Mouse (Mus musculus): ENCODE data around the gene Myt1l.

Myt1l gene

DNA sequence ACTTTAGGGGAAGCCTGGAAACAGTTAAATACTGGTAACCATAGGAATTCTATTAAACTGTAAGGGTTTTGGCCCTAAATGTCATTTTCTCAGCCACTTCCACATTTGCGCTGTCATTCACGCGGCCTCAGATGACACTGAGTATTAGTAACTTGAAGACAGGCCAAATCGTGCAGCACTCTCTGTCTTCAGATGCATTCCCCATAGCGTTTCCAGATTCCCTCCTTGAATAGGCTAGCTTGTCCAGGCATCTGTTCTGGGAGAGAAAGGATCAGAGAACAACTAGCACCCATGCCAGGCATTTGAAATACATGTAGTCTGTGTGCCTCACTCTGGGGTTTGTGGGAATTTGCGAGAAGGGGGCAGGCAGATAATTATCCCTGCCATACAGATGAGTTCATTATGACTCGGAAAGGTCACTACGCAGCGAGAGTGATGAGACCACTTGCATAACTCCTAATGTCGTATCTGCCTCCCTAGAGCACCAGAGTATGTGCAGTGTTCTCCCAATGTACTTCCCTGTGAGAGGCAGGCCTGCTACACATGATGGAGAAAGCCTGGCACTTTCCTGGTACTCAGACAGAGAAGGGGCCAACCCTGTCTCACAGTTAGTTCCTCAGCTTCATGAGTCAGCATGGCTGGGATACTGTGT, 295.7 kb downstream of the Myt1l start:
- no peak for DNase-seq (ENCODE audit: low read depth, low spot score)

DNA sequence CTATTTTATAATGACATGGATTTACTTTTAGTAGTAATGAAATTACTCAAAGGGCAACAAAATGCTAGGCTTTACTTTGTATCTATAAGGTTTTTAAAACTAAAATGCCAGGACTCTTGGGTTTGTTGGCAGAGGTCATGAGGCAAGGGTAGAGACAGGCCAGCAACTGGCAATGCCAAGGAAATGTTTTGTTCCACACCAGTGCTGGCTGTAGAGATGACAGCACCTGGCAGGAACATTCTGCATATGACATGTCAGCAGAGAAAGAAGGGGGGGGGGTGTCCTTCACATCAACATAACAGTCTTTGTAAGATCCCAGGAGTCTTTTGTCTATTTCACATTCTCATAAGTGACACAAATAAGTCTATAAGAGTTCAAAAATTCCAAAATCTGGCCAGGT, 302.4 kb downstream of the Myt1l start:
- no peaks in the 10 kb centered on the region for H3K36me3 ChIP-seq (ENCODE audit: control insufficient read depth, insufficient read depth, low read length, poor library complexity, severe bottlenecking)
- no peak for DNase-seq (ENCODE audit: low read depth, low spot score)
- no peaks in the 10 kb centered on the region for H3K27me3 ChIP-seq (ENCODE audit: control insufficient read depth, insufficient read depth, low read length, poor library complexity, severe bottlenecking)

More for the DNA sequence above, 295.7 kb downstream of the Myt1l start:
- Histone ChIP-seq H3K27me3 (ENCODE audit: control insufficient read depth, insufficient read depth, low read length, poor library complexity, severe bottlenecking) (no peaks in the 10 kb centered on the region), H3K36me3 (ENCODE audit: control insufficient read depth, insufficient read depth, low read length, poor library complexity, severe bottlenecking) (no peaks in the 10 kb centered on the region)

- H3K36me3 ChIP-seq (ENCODE audit: control insufficient read depth, insufficient read depth, low read length, poor library complexity, severe bottlenecking) = no peaks in the 10 kb centered on the region
- H3K27me3 ChIP-seq (ENCODE audit: control insufficient read depth, insufficient read depth, low read length, poor library complexity, severe bottlenecking) = no peaks in the 10 kb centered on the region
- DNase-seq (ENCODE audit: low read depth, low spot score) = no peak
These were observed 303.2 kb downstream of the Myt1l start for GRCm38 (mm10) chr12:29831356-29831755.

DNA sequence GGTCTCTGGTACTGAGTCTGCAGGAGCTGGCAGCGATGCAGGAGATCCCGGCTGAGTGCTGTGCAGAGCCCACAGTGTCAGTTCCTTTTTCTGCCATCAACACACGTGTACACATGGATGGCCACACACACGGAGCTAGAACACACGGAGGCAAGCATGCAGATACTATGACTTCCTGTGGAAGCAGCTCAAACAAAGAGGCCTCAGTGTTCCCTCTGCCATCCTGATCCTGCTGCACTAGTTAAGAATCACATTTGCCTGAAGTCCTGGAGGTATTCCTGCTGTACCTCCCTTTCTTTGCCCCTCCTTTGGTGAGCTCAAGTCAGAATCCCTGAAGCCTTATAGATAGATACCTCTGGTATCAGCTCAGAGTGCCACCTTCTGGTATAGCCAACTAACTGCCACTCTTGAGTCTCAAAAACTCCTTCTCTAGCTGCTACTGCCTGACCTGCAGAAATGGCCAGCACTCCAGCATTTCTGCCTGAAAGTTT, 309.2 kb downstream of the Myt1l start:
- Histone ChIP-seq H3K27me3 (ENCODE audit: control insufficient read depth, insufficient read depth, low read length, poor library complexity, severe bottlenecking) (no peaks in the 10 kb centered on the region), H3K36me3 (ENCODE audit: control insufficient read depth, insufficient read depth, low read length, poor library complexity, severe bottlenecking) (no peaks in the 10 kb centered on the region)
- no peak for DNase-seq (ENCODE audit: low read depth, low spot score)

GRCm38 (mm10) chr12:29838421-29838820, 310.2 kb downstream of the Myt1l start:
- Histone ChIP-seq H3K27me3 (ENCODE audit: control insufficient read depth, insufficient read depth, low read length, poor library complexity, severe bottlenecking) (no peaks in the 10 kb centered on the region), H3K36me3 (ENCODE audit: control insufficient read depth, insufficient read depth, low read length, poor library complexity, severe bottlenecking) (no peaks in the 10 kb centered on the region)
- DNase-seq (ENCODE audit: low read depth, low spot score) = no peak

GRCm38 (mm10) chr12:29849936-29850335, 321.8 kb downstream of the Myt1l start:
- DNase-seq (ENCODE audit: low read depth, low spot score) = no peak
- H3K27me3 ChIP-seq (ENCODE audit: control insufficient read depth, insufficient read depth, low read length, poor library complexity, severe bottlenecking) = no peaks in the 10 kb centered on the region
- no peaks in the 10 kb centered on the region for H3K36me3 ChIP-seq (ENCODE audit: control insufficient read depth, insufficient read depth, low read length, poor library complexity, severe bottlenecking)

DNA sequence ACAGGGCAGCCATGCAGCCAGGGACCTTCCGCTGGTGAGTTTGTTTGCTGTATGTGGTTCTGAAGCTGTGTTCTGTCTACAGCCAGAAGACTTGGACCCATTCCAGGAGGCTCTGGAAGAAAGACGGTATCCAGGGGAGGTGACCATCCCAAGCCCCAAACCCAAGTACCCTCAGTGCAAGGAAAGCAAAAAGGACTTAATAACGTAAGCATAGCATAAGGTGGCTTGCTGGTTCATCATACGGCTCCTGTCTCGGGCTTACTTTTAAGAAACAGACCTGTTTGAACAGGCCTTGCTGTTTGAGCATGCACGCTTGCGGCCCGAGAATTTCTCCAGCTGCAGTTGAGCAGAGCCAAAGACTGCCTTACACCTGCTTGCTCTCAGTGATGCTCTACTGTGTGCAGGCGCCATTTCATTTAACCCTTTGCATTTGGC, 326.0 kb downstream of the Myt1l start:
- no peaks in the 10 kb centered on the region for H3K27me3 ChIP-seq (ENCODE audit: control insufficient read depth, insufficient read depth, low read length, poor library complexity, severe bottlenecking)
- no peaks in the 10 kb centered on the region for H3K36me3 ChIP-seq (ENCODE audit: control insufficient read depth, insufficient read depth, low read length, poor library complexity, severe bottlenecking)
- no peak for DNase-seq (ENCODE audit: low read depth, low spot score)

- Histone ChIP-seq H3K27me3 (ENCODE audit: control insufficient read depth, insufficient read depth, low read length, poor library complexity, severe bottlenecking) (no peaks in the 10 kb centered on the region), H3K36me3 (ENCODE audit: control insufficient read depth, insufficient read depth, low read length, poor library complexity, severe bottlenecking) (no peaks in the 10 kb centered on the region)
- no peak for DNase-seq (ENCODE audit: low read depth, low spot score)
These were observed 326.8 kb downstream of the Myt1l start for GRCm38 (mm10) chr12:29855007-29855406.

GRCm38 (mm10) chr12:29860986-29861385, 332.8 kb downstream of the Myt1l start:
- DNase-seq (ENCODE audit: low read depth, low spot score) = no peak
- Histone ChIP-seq H3K36me3 (ENCODE audit: control insufficient read depth, insufficient read depth, low read length, poor library complexity, severe bottlenecking) (no peaks in the 10 kb centered on the region), H3K27me3 (ENCODE audit: control insufficient read depth, insufficient read depth, low read length, poor library complexity, severe bottlenecking) (no peaks in the 10 kb centered on the region)

DNA sequence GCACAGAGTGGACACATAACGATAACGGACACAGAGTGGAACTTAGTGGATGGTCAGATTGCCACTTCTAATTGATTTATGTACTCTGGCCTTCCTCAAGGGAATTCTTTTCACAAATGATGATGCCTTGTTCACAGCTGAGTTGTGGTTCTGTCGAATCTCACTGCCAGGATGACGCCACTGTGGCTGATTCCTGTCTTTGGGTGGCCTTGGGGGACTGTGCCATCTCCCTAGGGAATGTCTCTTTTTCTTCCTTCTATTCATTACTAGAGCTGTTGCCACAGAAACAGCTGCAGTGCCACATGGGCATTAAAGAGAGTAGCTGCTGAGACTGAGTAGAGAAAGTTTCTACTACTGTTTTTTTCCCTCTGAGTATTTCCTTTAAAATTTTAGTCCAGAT, 340.1 kb downstream of the Myt1l start:
- Histone ChIP-seq H3K27me3 (ENCODE audit: control insufficient read depth, insufficient read depth, low read length, poor library complexity, severe bottlenecking) (no peaks in the 10 kb centered on the region), H3K36me3 (ENCODE audit: control insufficient read depth, insufficient read depth, low read length, poor library complexity, severe bottlenecking) (no peaks in the 10 kb centered on the region)
- no peak for DNase-seq (ENCODE audit: low read depth, low spot score)

DNA sequence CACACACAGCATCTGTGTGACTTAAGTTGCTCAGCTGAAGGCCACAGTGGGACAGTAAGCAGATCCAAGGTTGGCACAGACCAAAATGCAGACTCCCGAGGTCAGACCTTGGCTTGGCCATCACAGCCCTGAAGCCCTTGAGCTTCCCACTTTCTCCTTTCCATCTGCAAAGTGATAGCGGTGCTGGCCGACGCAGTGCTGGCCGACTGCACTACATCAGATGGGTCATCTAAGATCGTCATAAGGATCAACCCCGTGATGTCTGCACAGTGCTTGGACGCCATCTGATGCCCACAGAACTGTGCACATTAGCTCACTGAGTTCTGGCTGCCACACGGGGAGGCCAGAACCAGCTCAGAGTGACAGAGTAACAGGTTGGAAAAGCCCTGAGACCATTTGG, 340.6 kb downstream of the Myt1l start:
- H3K36me3 ChIP-seq (ENCODE audit: control insufficient read depth, insufficient read depth, low read length, poor library complexity, severe bottlenecking) = no peaks in the 10 kb centered on the region
- no peaks in the 10 kb centered on the region for H3K27me3 ChIP-seq (ENCODE audit: control insufficient read depth, insufficient read depth, low read length, poor library complexity, severe bottlenecking)
- DNase-seq (ENCODE audit: low read depth, low spot score) = no peak

GRCm38 (mm10) chr12:29872156-29872815, 344.1 kb downstream of the Myt1l start:
- H3K36me3 ChIP-seq (ENCODE audit: control insufficient read depth, insufficient read depth, low read length, poor library complexity, severe bottlenecking) = no peaks in the 10 kb centered on the region
- no peaks in the 10 kb centered on the region for H3K27me3 ChIP-seq (ENCODE audit: control insufficient read depth, insufficient read depth, low read length, poor library complexity, severe bottlenecking)
- no peak for DNase-seq (ENCODE audit: low read depth, low spot score)

- Histone ChIP-seq H3K36me3 (ENCODE audit: control insufficient read depth, insufficient read depth, low read length, poor library complexity, severe bottlenecking) (no peaks in the 10 kb centered on the region), H3K27me3 (ENCODE audit: control insufficient read depth, insufficient read depth, low read length, poor library complexity, severe bottlenecking) (no peaks in the 10 kb centered on the region)
- no peak for DNase-seq (ENCODE audit: low read depth, low spot score)
These were observed 345.1 kb downstream of the Myt1l start for GRCm38 (mm10) chr12:29873281-29873772.

- no peak for DNase-seq (ENCODE audit: low read depth, low spot score)
- no peaks in the 10 kb centered on the region for H3K36me3 ChIP-seq (ENCODE audit: control insufficient read depth, insufficient read depth, low read length, poor library complexity, severe bottlenecking)
- H3K27me3 ChIP-seq (ENCODE audit: control insufficient read depth, insufficient read depth, low read length, poor library complexity, severe bottlenecking) = no peaks in the 10 kb centered on the region
These were observed 349.8 kb downstream of the Myt1l start for GRCm38 (mm10) chr12:29877977-29878376.

GRCm38 (mm10) chr12:29882871-29883617, 354.9 kb downstream of the Myt1l start:
- Histone ChIP-seq H3K27me3 (ENCODE audit: control insufficient read depth, insufficient read depth, low read length, poor library complexity, severe bottlenecking) (no peaks in the 10 kb centered on the region), H3K36me3 (ENCODE audit: control insufficient read depth, insufficient read depth, low read length, poor library complexity, severe bottlenecking) (no peaks in the 10 kb centered on the region)
- DNase-seq (ENCODE audit: low read depth, low spot score) = no peak
